Mouse (Mus musculus): Measurements from ENCODE around the gene Vmn1r38. TPM values are rescaled to one million over a fixed set of nuclear protein-coding genes. Genes with fewer than 3 reads are reported as not detected.

The Vmn1r38 gene
- not detected for polyA plus RNA-seq (2014; fragmentation: Illumina TruSeq; extraction: RNeasy Lipid Tissue Mini Kit (QIAGEN cat#74804); ENCODE audit: low replicate concordance)

DNA sequence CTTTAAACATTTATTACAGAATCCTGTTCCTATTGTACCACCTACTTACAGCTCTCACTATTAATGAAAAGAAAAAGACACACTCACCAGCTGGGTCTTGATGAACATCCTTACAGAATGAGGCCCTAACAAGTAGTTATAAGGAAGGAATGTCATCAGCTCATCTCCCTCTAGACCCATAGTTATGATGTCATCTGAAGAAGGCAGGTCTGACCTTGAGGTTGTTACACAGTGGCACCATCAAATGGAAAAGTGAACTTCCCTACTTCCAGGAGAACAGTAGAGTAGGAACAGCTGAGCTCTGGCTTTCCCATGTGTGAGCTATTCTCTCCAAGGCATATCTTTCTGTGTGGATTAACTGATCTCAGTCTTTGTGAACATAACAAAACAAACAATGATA, at the start of gene Vmn1r38:
Gene Vmn1r38, minus strand, starts transcription at position 101 of the 400 bp plus-strand sequence.

DNA sequence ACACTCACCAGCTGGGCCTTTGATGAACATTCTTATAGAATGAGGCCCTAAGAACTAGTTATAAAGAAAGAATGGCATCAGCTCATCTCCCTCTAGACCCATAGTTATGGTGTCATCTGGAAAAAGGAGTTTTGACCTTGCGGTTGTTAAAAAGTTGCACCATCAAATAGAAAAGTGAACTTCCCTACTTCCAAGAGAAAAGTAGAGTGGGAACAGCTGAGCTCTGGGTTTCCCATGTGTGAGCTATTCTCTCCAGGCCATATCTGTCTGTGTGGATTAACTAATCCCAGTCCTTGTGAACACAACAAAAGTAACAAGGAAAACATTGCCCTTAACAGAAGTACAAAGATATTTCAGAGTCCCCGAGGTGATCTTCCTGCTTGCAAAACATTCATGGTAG, 28.1 kb upstream of the Vmn1r38 start, which contains the start of gene Vmn1r39:
Gene Vmn1r39, minus strand, starts transcription at position 101 of the 400 bp plus-strand sequence.

DNA sequence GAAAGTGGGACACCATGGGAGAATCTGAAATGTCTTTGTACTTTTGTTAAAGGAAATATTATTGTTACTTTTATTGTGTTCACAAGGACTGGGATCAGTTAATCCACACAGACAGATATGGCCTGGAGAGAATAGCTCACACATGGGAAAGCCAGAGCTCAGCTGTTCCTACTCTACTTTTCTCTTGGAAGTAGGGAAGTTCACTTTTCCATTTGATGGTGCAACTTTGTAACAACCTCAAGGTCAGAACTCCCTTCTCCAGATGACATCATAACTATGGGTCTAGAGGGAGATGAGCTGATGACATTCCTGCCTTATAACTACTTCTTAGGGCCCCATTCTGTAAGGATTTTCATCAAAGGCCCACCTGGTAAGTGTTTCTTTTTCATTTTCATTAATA, 53.3 kb downstream of the Vmn1r38 start, which contains the start of gene Vmn1r37:
Gene Vmn1r37, plus strand, starts transcription at position 301 of the 400 bp plus-strand sequence.

Other genes with a start within 250 kb of the Vmn1r38 start
- gene Mad2l1, start 247.2 kb downstream of the Vmn1r38 start, polyA plus RNA-seq (2014; fragmentation: Illumina TruSeq; extraction: RNeasy Lipid Tissue Mini Kit (QIAGEN cat#74804); ENCODE audit: low replicate concordance) = 79.1 TPM
- gene Vmn1r32, start 222.5 kb downstream of the Vmn1r38 start, polyA plus RNA-seq (2014; fragmentation: Illumina TruSeq; extraction: RNeasy Lipid Tissue Mini Kit (QIAGEN cat#74804); ENCODE audit: low replicate concordance) = not detected
- not detected for gene Vmn1r33, start 164.3 kb downstream of the Vmn1r38 start, polyA plus RNA-seq (2014; fragmentation: Illumina TruSeq; extraction: RNeasy Lipid Tissue Mini Kit (QIAGEN cat#74804); ENCODE audit: low replicate concordance)
- not detected for gene Vmn1r34, start 138.7 kb downstream of the Vmn1r38 start, polyA plus RNA-seq (2014; fragmentation: Illumina TruSeq; extraction: RNeasy Lipid Tissue Mini Kit (QIAGEN cat#74804); ENCODE audit: low replicate concordance)
- gene Vmn1r35, start 96.7 kb downstream of the Vmn1r38 start, polyA plus RNA-seq (2014; fragmentation: Illumina TruSeq; extraction: RNeasy Lipid Tissue Mini Kit (QIAGEN cat#74804); ENCODE audit: low replicate concordance) = not detected
- not detected for gene Vmn1r36, start 63.5 kb downstream of the Vmn1r38 start, polyA plus RNA-seq (2014; fragmentation: Illumina TruSeq; extraction: RNeasy Lipid Tissue Mini Kit (QIAGEN cat#74804); ENCODE audit: low replicate concordance)
- not detected for gene Vmn1r37, start 53.2 kb downstream of the Vmn1r38 start, polyA plus RNA-seq (2014; fragmentation: Illumina TruSeq; extraction: RNeasy Lipid Tissue Mini Kit (QIAGEN cat#74804); ENCODE audit: low replicate concordance)
- gene Vmn1r39, start 28.0 kb upstream of the Vmn1r38 start, polyA plus RNA-seq (2014; fragmentation: Illumina TruSeq; extraction: RNeasy Lipid Tissue Mini Kit (QIAGEN cat#74804); ENCODE audit: low replicate concordance) = not detected
- gene Gng12, start 113.8 kb upstream of the Vmn1r38 start, polyA plus RNA-seq (2014; fragmentation: Illumina TruSeq; extraction: RNeasy Lipid Tissue Mini Kit (QIAGEN cat#74804); ENCODE audit: low replicate concordance) = 576 TPM